Mouse (Mus musculus): ENCODE results near the gene Adtrp. TPM values are rescaled to one million over a fixed set of nuclear protein-coding genes. Genes with fewer than 3 reads are reported as not detected.

Gene Adtrp
- polyA plus RNA-seq, 1 experiment from 2014 or later, result 4.3 TPM

DNA sequence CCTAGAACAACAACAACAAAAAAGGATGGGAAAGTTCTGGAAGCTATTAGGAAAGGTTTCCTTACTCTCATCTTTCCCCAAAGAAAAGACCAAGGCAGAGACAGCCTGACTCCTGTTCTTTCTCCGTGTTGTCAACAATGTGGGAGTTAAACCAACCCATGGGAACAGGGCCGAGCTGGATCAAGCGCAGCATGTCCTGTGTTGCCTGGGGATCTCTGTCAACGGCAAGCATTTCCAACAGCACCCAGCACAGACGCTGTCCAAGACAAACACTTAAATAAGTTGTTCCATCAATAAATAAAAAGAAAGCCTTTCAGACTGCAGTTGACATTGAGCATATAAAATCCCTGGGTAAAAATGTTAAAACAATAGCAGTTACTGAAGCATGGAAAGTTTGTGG lies 17.6 kb upstream of the Adtrp start:
- H3K4me2 ChIP-seq (ENCODE audit: low read length), result no peak overlapping the region
- H3K27ac ChIP-seq, result peak overlapping the region; percentile 48; the same call in 1 of the 2 replicates
- H3K4me1 ChIP-seq (replicated peaks; ENCODE audit: insufficient read depth, low read length), result peaks cover 8% of the 10 kb centered on the region; the same call in 1 of the 2 replicates
- H3K27me3 ChIP-seq (ENCODE audit: insufficient read depth, low read length), result no peaks in the 10 kb centered on the region
- no peak for TF ChIP-seq CTCF (IDR thresholded peaks at IDR 0.05; ENCODE audit: low read depth)
- H3K9ac ChIP-seq (ENCODE audit: low read depth, low read length), result no peak overlapping the region
- ATAC-seq (replicated peaks; ENCODE audit: low FRiP score, low read depth) (no peak), DNase-seq (ENCODE audit: low spot score) (peak; percentile 83)
- WGBS, result 26% methylated on average over 5 of the region's 5 CpGs
- H3K9me3 ChIP-seq (replicated peaks; ENCODE audit: low read length), result no peaks in the 10 kb centered on the region
- H3K4me3 ChIP-seq (replicated peaks; ENCODE audit: low read depth, low read length), result no peak overlapping the region
- H3K36me3 ChIP-seq (ENCODE audit: insufficient read depth, low read length), result no peaks in the 10 kb centered on the region

DNA sequence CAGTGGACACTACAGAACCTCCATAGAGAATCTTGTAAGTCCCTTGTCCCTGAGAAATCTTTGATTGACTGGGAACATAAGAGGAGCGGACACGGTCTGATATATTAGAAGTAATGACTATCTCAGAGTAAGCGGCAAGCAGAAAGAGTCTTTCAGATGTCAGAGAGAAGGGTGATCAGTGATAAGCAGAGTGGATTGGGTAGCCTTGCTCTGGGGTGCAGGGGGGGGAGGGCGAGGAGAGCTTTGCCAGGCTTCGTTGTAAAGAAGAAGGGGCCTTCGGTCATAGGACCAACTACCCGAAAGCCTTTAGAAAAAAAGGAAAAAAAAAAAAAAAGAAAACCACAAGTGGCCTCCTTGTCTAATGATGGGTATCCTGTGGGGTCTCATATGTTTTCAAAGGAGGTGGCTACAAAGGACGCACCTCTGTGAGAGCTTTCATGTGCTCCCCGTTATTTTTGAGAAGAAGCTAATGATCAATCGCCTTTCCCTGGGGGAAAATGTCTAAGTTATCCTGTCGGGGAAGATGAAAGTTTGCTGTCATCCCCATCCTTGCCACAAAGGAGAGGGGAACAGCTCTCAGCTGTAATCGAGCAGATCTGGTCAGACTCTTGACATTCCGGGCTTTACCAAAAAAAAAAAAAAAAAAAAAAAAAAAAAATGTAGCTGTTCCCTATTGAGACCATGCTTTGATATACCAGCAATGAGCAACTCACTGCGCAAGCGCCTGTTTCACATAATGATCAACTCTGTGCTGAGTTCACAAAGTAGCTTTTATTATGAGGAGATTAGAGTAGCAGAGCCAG lies 13.3 kb upstream of the Adtrp start:
- no peak overlapping the region for H3K4me2 ChIP-seq (ENCODE audit: low read length)
- no peak overlapping the region for H3K9ac ChIP-seq (ENCODE audit: low read depth, low read length)
- H3K9me3 ChIP-seq (replicated peaks; ENCODE audit: low read length), result no peaks in the 10 kb centered on the region
- H3K36me3 ChIP-seq (ENCODE audit: insufficient read depth, low read length), result no peaks in the 10 kb centered on the region
- TF ChIP-seq CTCF (IDR thresholded peaks at IDR 0.05; ENCODE audit: low read depth), result no peak
- WGBS, result 96% methylated on average over 15 of the region's 15 CpGs
- no peaks in the 10 kb centered on the region for H3K27me3 ChIP-seq (ENCODE audit: insufficient read depth, low read length)
- H3K4me1 ChIP-seq (replicated peaks; ENCODE audit: insufficient read depth, low read length), result peaks cover 3% of the 10 kb centered on the region; the same call in 1 of the 2 replicates
- H3K4me3 ChIP-seq (replicated peaks; ENCODE audit: low read depth, low read length), result no peak overlapping the region
- ATAC-seq (replicated peaks; ENCODE audit: low FRiP score, low read depth) (no peak), DNase-seq (ENCODE audit: low spot score) (no peak)
- no peak overlapping the region for H3K27ac ChIP-seq

DNA sequence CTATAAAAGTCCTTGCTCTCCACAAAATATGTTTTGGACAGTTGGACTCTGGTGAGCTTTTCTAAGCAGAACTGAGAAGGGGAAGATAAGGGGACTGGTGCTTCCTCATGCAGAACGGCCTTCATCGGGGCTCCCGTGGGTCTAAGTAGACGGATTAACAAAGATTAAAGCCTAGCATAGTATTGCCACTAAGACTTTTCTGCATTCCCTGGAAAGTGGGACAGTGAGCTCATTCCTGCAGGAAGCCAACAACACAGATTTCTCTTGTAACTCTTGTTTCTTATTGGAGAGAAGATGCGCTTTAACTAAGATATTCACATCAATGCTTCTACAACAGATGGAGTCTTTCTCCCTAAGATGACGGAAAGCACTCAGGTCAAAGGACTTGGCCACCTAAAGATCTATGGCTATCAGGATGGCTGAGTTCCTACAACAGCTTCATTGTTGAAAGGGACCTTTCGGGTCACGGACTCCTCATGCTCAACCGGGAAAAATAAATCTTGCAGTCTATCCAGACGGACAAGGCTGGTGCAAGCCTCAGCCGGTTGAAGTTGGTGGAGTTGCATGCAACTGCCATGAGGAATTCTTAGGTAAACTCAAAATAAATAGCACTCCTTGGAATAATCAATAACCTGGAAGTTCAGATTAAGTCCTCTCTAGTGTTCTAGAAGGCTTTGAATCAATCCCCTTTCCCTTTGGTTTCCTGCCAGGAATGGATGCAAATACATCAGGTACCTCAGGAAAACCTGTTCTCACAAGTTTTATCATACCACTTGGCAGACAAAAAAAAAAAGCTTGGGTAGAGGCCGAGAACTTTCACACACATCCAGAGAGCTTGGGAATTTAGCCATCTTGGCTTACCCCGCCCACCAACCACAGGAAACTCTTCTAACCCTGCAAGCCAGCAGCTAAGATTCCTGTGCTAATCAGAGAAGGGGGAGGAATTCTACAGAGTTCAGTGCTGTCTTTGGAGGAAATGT lies 8.0 kb upstream of the Adtrp start:
- Histone ChIP-seq H3K4me1 (replicated peaks; ENCODE audit: insufficient read depth, low read length) (no peaks in the 10 kb centered on the region), H3K27me3 (ENCODE audit: insufficient read depth, low read length) (no peaks in the 10 kb centered on the region), H3K27ac (no peak overlapping the region), H3K4me3 (replicated peaks; ENCODE audit: low read depth, low read length) (no peak overlapping the region), H3K9ac (ENCODE audit: low read depth, low read length) (no peak overlapping the region), H3K36me3 (ENCODE audit: insufficient read depth, low read length) (no peaks in the 10 kb centered on the region), H3K4me2 (ENCODE audit: low read length) (no peak overlapping the region), H3K9me3 (replicated peaks; ENCODE audit: low read length) (no peaks in the 10 kb centered on the region)
- no peak for TF ChIP-seq CTCF (IDR thresholded peaks at IDR 0.05; ENCODE audit: low read depth)
- DNase-seq (ENCODE audit: low spot score), result peak; percentile 46
- WGBS, result 39% methylated on average over 13 of the region's 13 CpGs
- no peak for ATAC-seq (replicated peaks; ENCODE audit: low FRiP score, low read depth)

DNA sequence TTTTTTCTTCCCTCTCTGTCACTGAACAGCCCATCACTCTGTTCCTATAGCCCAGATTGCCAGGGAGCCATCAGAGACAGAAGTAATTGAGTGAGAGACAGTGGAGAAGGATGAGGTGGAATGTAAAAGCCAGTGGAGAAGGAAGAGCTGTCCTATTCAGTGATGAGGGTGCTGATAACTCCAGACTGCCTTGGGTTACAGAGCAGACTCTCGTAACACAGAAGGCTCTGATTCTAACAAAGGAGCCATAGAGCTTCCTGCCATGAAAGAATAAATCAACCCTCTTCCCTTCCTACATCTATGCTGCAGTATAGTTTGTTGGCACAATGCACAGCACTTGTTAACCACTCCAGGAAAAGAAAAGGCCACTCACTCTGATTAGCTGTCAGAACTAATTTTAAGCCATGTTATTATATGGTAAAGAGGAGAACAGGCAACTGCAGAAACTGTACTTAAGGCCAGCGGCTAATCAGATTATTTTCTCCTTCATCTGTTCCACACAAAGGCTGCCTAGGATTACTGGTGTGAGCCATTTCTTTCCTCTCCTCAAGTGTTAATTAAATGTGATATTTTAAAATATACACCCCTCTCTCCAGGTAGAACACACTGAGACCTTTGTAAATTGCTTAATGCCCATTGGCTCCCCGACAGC lies 3.4 kb upstream of the Adtrp start:
- H3K9ac ChIP-seq (ENCODE audit: low read depth, low read length), result no peak overlapping the region
- WGBS, result 71% methylated on average over 3 of the region's 3 CpGs
- DNase-seq (ENCODE audit: low spot score), result peak; percentile 15

DNA sequence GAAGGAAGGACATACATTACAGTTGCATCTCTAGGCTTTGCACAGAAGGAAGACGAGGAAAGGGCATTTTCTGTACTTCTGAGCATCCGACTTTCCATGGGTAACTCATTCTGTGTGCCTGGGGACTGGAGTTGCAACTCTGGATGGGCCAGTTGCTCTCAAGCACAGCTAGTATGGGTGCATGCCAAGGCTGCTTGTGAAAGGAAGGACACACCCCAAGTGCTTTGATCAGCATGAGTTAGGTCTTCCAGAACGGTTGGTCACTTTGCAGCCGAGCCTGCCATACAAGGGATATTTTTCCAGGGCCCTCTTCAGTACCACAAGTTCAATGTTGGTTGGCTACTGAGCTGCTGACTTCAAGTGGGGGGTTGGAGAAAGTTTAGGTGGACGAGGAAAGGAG lies 968 bp downstream of the Adtrp start:
- DNase-seq (ENCODE audit: low spot score), result no peak
- 59% methylated on average over 5 of the region's 5 CpGs for WGBS

More for the DNA sequence above, 3.4 kb upstream of the Adtrp start:
- H3K4me3 ChIP-seq (replicated peaks; ENCODE audit: low read depth, low read length), result no peak overlapping the region
- no peak for ATAC-seq (replicated peaks; ENCODE audit: low FRiP score, low read depth)
- H3K4me2 ChIP-seq (ENCODE audit: low read length), result no peak overlapping the region
- H3K36me3 ChIP-seq (ENCODE audit: insufficient read depth, low read length), result no peaks in the 10 kb centered on the region
- H3K4me1 ChIP-seq (replicated peaks; ENCODE audit: insufficient read depth, low read length), result no peaks in the 10 kb centered on the region
- H3K9me3 ChIP-seq (replicated peaks; ENCODE audit: low read length), result no peaks in the 10 kb centered on the region
- no peak overlapping the region for H3K27ac ChIP-seq
- no peaks in the 10 kb centered on the region for H3K27me3 ChIP-seq (ENCODE audit: insufficient read depth, low read length)
- TF ChIP-seq CTCF (IDR thresholded peaks at IDR 0.05; ENCODE audit: low read depth), result no peak

DNA sequence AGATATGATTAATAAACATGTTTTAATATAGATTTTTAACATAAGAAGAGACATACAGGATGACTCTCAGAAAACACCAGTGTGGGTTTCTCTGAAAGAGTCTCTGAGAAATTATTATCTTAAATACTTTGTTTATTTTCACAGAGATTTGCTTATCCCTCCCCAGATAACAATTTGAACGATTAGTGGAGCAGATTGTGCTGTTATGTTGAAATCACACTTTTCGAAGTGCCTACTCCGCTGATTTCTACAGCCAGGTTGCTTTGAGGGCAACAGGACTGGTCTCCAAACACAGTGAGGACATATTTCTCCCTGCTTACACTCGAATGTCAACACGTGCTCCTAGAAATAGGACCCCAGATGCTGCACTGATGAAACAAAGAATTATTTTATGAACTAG lies 2.5 kb downstream of the Adtrp start:
- Histone ChIP-seq H3K27ac (no peak overlapping the region), H3K4me1 (replicated peaks; ENCODE audit: insufficient read depth, low read length) (no peaks in the 10 kb centered on the region), H3K27me3 (ENCODE audit: insufficient read depth, low read length) (no peaks in the 10 kb centered on the region), H3K36me3 (ENCODE audit: insufficient read depth, low read length) (no peaks in the 10 kb centered on the region), H3K4me2 (ENCODE audit: low read length) (no peak overlapping the region), H3K4me3 (replicated peaks; ENCODE audit: low read depth, low read length) (no peak overlapping the region), H3K9ac (ENCODE audit: low read depth, low read length) (no peak overlapping the region), H3K9me3 (replicated peaks; ENCODE audit: low read length) (no peaks in the 10 kb centered on the region)
- ATAC-seq (replicated peaks; ENCODE audit: low FRiP score, low read depth) (no peak), DNase-seq (ENCODE audit: low spot score) (no peak)
- 70% methylated on average over 5 of the region's 5 CpGs for WGBS
- TF ChIP-seq CTCF (IDR thresholded peaks at IDR 0.05; ENCODE audit: low read depth), result no peak

More for the DNA sequence above, 968 bp downstream of the Adtrp start:
- Histone ChIP-seq H3K27ac (no peak overlapping the region), H3K4me1 (replicated peaks; ENCODE audit: insufficient read depth, low read length) (no peaks in the 10 kb centered on the region), H3K36me3 (ENCODE audit: insufficient read depth, low read length) (no peaks in the 10 kb centered on the region), H3K9me3 (replicated peaks; ENCODE audit: low read length) (no peaks in the 10 kb centered on the region), H3K4me3 (replicated peaks; ENCODE audit: low read depth, low read length) (no peak overlapping the region), H3K27me3 (ENCODE audit: insufficient read depth, low read length) (no peaks in the 10 kb centered on the region), H3K4me2 (ENCODE audit: low read length) (no peak overlapping the region), H3K9ac (ENCODE audit: low read depth, low read length) (no peak overlapping the region)
- TF ChIP-seq CTCF (IDR thresholded peaks at IDR 0.05; ENCODE audit: low read depth), result no peak
- no peak for ATAC-seq (replicated peaks; ENCODE audit: low FRiP score, low read depth)
